Mouse (Mus musculus) thymus, adult 2 months (tissue): ENCODE measurements around the gene Nt5dc2. TPM values are rescaled to one million over a fixed set of nuclear protein-coding genes. Genes with fewer than 3 reads are reported as not detected.

Experiments used
- DNase-seq: peaks from one replicate; pipeline ENCODE4 v3.0.0; 2021
- H3K27ac ChIP-seq: fragments of 200-500 bp; 2 replicates; pipeline ENCODE4 v1.5.1; 2012; ENCODE audit warnings: low read length, control low read depth; ENCODE audit not compliant: control insufficient read depth, insufficient read depth
- H3K27me3 ChIP-seq: fragments of 200-500 bp; 2 replicates; pipeline ENCODE4 v1.6.1; 2012; ENCODE audit warnings: mild to moderate bottlenecking, low read length, moderate library complexity, mixed read lengths; ENCODE audit not compliant: control insufficient read depth, insufficient read depth
- H3K36me3 ChIP-seq: fragments of 200-500 bp; 2 replicates; pipeline ENCODE4 v1.6.1; 2012; ENCODE audit warnings: mild to moderate bottlenecking, low read length, moderate library complexity; ENCODE audit not compliant: control insufficient read depth, insufficient read depth
- H3K4me1 ChIP-seq: fragments of 200-500 bp; replicated peaks from 2 replicates; pipeline ENCODE4 v1.6.1; 2012; ENCODE audit warnings: low read length; ENCODE audit not compliant: control insufficient read depth, insufficient read depth
- H3K4me3 ChIP-seq: fragments of 200-500 bp; 2 replicates; pipeline ENCODE4 v1.5.1; 2012; ENCODE audit warnings: mild to moderate bottlenecking, low read length, control low read depth, moderate library complexity; ENCODE audit not compliant: control insufficient read depth, insufficient read depth
- CTCF ChIP-seq: fragments of 200-500 bp; IDR thresholded peaks from 2 replicates; pipeline ENCODE4 v1.5.1; 2012; ENCODE audit warnings: mild to moderate bottlenecking, control low read depth, low read length, moderate library complexity, borderline replicate concordance; ENCODE audit not compliant: control insufficient read depth, poor library complexity, insufficient read depth; ENCODE audit errors: extremely low read depth
- POLR2A ChIP-seq: fragments of 200-500 bp; IDR thresholded peaks from 2 replicates; pipeline ENCODE4 v1.6.1; 2012; ENCODE audit warnings: mild to moderate bottlenecking, low read length, control low read depth, moderate library complexity; ENCODE audit not compliant: control insufficient read depth, poor library complexity, insufficient read depth; ENCODE audit errors: extremely low read depth
- WGBS: fragments of 180-500 bp; shearing (Covaris S2); methylation state at CpG from one replicate; pipeline ENCODE4 v1.1.7; 2018; 5-methylcytosine and 5-hydroxymethylcytosine counted together
- polyA plus RNA-seq: library from polyadenylated mRNA; depleted of rRNA; stranded (reverse); fragments of >200 nt; gene quantifications from 2 replicates; pipeline ENCODE4 v1.2.3, GENCODE M21; 2012

Nt5dc2 gene
- polyA plus RNA-seq, 1 experiment: 220 TPM

DNA sequence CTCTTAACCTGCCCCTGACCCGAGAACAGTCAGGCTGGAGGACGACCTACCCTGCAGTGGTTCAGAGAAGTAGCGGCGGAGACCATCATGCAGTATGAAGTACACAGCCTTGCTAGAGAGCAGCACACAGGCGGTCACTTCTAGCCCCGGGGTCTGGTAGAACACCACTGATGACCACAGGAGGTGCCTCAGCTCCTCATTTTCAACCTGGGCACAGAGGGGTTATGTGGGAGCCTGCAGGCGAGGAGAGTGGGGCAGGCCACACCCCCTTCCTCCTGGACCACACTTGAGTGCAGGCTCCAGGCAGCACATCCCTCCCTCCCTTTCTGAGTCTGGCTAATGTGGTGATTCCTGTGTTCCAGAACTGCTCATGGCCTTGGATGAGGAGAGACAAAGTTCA, 42.7 kb downstream of the Nt5dc2 start:
- DNase-seq: no peak
- H3K27ac ChIP-seq: no peak overlapping the region
- H3K4me3 ChIP-seq: no peak overlapping the region
- H3K36me3 ChIP-seq: peaks cover 64% of the 10 kb centered on the region
- H3K4me1 ChIP-seq: no peaks in the 10 kb centered on the region
- WGBS: 92% methylated on average over 7 of the region's 7 CpGs
- no peak for TF ChIP-seq CTCF
- TF ChIP-seq POLR2A: no peak
- H3K27me3 ChIP-seq: no peaks in the 10 kb centered on the region

DNA sequence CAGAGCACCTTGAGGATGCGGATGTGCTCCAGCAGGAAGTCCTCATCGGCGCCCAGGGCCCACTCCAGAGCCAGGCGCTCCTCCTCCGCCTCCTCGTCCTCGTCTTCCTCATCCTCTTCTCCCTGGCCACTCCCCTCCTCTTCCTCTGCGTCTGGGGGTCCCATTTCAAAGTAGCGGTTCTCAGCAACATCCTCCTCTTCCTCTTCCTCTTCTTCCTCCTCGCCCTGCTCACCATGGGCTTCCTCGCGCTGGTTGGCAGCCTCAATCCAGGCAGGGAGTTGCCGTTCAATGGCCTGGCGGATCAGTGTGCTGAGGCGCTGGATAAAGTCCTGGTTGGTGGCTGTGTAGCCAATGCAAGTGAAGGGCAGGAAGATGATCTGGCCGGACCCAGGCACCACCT, 46.4 kb downstream of the Nt5dc2 start:
- DNase-seq: no peak
- no peaks in the 10 kb centered on the region for H3K4me1 ChIP-seq
- H3K27me3 ChIP-seq: no peaks in the 10 kb centered on the region
- TF ChIP-seq POLR2A: no peak
- no peak for TF ChIP-seq CTCF
- 93% methylated on average over 16 of the region's 16 CpGs for WGBS
- no peak overlapping the region for H3K27ac ChIP-seq
- H3K4me3 ChIP-seq: no peak overlapping the region
- peaks cover 85% of the 10 kb centered on the region for H3K36me3 ChIP-seq

DNA sequence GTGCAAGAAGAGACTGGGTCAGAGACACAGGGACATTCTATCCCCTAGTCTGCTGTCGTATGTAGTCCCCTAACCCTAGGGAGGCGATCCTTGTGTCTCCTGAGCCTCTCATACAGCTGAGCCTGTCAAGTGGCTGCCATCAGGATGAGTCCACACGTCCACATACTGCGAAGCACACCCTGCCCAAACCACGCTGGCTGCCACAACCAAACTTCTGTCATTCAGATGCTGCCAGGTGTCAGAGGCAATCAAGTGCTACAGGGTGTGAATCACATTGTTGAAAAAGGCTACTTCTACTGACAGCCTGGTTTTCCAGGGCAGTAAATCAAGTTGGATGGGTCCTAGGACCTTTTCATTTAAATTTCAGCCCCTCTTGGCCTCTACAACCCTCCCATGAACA, 46.9 kb downstream of the Nt5dc2 start:
- Histone ChIP-seq H3K4me1 (no peaks in the 10 kb centered on the region), H3K36me3 (peaks cover 85% of the 10 kb centered on the region), H3K27me3 (no peaks in the 10 kb centered on the region), H3K27ac (no peak overlapping the region), H3K4me3 (no peak overlapping the region)
- 85% methylated on average over 5 of the region's 5 CpGs for WGBS
- DNase-seq: no peak
- no peak for TF ChIP-seq POLR2A
- TF ChIP-seq CTCF: no peak

DNA sequence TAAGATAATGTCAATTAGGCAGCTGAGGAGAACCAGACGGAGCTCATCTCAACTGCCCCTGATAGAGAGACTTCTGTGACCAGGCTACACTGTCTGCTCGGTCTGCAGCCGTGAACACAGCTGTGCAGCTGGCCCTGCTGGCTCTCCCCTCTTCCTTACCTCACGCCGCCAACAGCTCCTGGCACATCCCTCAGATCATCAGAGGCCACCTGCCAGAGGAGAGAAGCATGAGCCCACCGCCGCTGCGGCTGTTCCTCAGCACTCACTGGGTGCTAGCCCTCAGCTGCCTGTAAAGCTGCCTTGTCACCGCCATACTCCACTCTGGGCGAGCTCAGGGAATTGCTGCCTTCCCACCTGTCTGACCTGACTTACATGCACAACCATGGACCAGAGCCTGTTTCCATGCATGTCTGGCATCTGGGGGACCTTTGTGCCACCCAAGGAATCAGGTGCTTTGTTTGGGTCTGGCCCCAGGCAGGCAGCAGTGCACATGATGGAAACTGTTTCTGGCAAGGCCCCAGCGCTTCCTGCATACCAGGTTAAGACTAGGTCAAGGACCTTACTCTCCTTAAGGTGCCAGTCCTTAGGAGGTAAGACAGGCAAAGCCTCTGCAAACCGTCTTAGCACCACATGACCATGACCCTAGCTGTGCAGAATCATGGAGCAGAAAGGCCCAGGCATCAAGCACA, 49.0 kb downstream of the Nt5dc2 start:
- Histone ChIP-seq H3K36me3 (peaks cover 86% of the 10 kb centered on the region), H3K27ac (no peak overlapping the region), H3K4me1 (no peaks in the 10 kb centered on the region), H3K27me3 (no peaks in the 10 kb centered on the region), H3K4me3 (no peak overlapping the region)
- DNase-seq: no peak
- 93% methylated on average over 12 of the region's 12 CpGs for whole genome bisulfite sequencing
- TF ChIP-seq CTCF (no peak), POLR2A (no peak)

DNA sequence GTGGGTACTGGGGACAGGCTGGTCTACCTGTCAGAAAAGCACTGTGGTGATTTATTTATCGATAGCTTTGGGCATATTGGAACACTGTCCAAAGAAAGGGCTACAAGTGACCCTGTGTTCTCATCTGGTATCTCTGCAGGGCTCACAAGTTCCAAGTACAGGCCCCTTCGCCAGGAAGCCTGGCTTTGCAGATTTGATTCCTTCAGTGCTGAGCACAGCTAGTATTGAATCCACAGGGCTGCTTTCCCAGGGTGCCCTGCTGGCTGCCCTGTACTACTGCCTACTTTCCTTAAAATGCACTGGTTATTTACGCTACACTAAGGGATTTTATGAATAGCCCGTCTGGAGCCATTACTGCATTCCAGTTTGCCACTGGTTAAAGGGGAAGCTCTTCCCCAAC, 50.7 kb downstream of the Nt5dc2 start:
- H3K4me3 ChIP-seq: no peak overlapping the region
- no peak overlapping the region for H3K27ac ChIP-seq
- H3K27me3 ChIP-seq: no peaks in the 10 kb centered on the region
- 98% methylated on average over 4 of the region's 4 CpGs for WGBS
- no peak for DNase-seq
- H3K36me3 ChIP-seq: peaks cover 92% of the 10 kb centered on the region
- no peak for TF ChIP-seq POLR2A
- H3K4me1 ChIP-seq: no peaks in the 10 kb centered on the region

DNA sequence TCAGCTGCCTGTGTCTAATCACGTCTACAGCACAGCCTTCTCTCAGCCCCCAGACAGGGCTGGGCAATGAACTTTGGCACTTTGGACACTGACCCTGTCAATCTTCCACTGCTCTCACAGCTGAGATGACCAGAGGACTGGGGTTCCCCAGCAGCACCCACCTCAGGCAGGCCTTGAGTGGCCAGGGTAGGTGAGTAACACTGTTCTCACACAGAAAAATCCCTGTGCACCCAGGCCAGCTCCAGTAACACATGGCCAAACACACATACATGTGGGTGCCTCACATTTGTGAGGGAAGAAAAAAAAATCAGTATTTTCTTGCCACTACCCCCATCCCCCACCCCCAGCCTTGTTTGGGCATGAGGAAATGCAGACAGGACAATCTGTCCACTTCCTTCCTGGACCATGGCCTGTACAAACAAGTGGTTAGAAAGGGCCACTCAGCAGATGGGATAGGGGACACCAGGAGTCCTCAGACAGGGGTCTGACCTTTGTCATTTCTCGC, 52.0 kb downstream of the Nt5dc2 start:
- Histone ChIP-seq H3K27me3 (no peaks in the 10 kb centered on the region), H3K27ac (no peak overlapping the region), H3K4me1 (no peaks in the 10 kb centered on the region), H3K4me3 (no peak overlapping the region), H3K36me3 (peaks cover 92% of the 10 kb centered on the region)
- TF ChIP-seq CTCF: no peak
- no peak for TF ChIP-seq POLR2A
- WGBS: 93% methylated on average over 2 of the region's 2 CpGs
- no peak for DNase-seq

DNA sequence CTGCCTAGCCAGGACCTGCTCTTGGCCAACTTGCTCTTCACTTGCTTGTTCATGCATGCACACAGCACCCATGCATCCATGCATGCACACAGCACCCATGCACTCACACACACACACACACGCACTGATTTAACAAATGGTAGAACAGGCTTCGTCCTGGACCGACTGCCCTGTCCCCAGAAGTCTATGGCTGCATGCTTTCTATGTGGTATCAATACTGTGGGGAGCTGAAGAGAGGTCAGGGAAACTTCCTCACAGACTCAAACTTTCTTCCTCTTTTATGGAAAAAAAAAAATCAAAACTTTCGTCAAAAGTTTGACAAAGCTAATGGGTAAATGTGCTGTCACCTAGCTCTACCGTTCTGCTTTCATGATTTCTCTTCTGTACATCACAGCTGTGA, 52.7 kb downstream of the Nt5dc2 start:
- Histone ChIP-seq H3K4me3 (no peak overlapping the region), H3K27ac (no peak overlapping the region), H3K27me3 (no peaks in the 10 kb centered on the region), H3K36me3 (peaks cover 97% of the 10 kb centered on the region), H3K4me1 (no peaks in the 10 kb centered on the region)
- no peak for DNase-seq
- TF ChIP-seq POLR2A: no peak
- no peak for TF ChIP-seq CTCF
- 80% methylated on average over 5 of the region's 5 CpGs for WGBS
